Mouse (Mus musculus) ovary, postnatal 14 days (tissue): ENCODE measurements around the gene Zfp763.
"Not testable (repeated sequence)": the region's sequence is repeated elsewhere in the genome, so short reads cannot be mapped to it uniquely, and the experiment has no call there.

Experiments used
- DNase-seq: peaks from one replicate; pipeline ENCODE4 v3.0.0; 2022; ENCODE audit warnings: low spot score

The Zfp763 gene

DNA sequence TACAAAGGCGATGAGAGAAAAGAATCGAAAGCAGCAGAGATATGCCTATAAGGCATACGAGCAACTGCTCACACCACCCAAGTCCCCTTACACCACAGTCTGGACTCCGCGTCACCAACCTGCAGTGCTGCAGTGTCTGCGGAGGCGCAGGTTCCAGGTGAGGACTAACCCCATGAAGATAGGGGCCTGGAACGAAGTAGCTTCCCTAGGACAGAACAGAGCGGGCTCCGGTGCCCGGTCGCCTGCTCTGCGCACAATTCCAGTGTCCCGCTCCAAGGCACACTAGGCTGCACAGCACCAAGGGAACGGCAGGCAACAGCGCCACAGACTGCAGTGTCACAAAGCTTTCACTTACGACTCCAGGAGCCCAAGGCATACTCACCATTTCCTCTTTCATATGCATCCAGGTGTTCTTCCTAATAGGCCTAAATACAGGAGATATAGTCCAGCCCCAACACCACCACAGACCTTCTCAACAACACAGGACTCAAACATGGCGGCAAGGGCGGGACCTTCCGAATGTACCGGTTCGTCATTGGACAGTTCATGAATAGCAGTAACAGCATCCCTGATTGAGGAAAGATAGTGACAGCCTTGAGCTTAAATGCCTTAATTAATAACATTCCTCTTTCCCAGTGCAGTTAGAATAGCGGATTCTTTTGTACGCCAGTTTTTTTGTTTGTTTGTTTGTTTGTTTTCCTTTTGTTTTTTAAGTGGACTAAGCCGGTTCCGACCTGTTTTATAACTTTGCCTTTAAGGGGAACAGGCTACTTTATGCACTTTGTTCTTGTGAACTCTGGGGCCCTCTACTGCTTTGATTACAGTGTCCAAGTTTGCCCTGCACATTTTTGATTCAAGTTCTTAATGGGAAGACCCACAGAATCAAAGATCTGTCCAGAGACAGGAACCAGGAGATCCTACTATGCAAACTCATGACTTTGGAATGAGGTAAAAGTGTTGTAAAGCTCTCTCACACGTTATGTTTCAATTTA, at the start of gene Zfp763:
Zfp763 (minus strand) TSS at position 503 of the 992 bp plus-strand sequence.
- peak; percentile 60 for DNase-seq

DNA sequence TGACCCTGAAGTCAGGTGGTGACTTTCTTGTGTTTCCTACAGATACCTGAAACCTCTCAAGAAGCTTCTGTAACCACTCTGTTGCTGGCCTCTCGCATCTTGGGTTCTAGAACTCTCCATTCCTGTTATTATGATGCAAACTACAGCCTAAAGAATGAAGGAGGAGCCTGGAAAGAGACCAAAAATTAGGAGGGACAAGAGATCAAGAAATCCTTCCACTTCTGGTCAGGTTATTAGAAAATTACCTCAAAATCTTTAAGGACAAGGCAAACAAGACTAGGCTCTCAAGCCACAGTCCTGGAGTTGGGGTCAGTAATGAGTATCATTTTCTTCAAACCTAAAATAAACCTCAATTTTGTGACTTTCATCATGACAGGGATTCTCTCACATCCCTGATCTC, 34.8 kb upstream of the Zfp763 start, which contains the start of gene 4921501E09Rik:
4921501E09Rik (minus strand) TSS at position 101 of the 400 bp plus-strand sequence.
- no peak for DNase-seq

DNA sequence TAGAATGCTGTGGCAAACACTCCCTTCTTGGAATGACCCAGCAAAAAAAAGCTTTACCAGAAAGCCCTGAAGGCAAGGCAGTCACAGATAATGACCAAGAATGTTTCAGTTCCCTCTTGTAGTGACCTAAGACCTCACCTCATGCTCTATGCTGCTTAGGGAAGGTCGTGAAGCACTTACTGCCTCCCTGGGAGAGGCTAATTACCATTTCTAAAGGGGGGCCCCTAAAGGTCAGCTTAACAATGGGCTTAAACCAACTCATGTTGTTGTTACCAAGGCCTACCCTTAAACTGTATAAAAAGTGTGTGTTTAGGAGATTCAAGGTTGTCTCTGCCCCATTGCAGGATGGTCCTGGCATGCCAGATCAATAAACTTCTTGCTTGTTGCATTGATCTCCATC, 29.8 kb upstream of the Zfp763 start:
- no peak for DNase-seq

DNA sequence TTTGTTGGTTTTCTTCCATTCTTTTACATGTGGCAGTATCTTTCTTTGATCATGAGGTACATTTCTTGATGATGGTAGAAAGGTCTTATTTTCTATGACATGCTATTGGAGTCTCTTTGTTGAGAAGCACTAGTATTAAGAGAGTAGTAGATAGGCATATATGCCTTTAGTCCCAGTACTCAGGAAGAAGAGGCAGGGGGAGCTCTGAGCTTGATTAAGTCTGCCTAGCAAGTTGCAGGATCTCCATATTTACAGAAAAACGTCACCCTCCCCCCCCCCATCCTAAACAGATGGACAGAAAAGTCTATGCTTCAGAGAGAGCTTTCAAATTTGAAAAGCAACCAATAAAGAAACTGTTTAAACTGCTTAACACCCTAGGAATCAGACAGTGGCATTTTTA, 25.6 kb upstream of the Zfp763 start:
- DNase-seq = no peak

DNA sequence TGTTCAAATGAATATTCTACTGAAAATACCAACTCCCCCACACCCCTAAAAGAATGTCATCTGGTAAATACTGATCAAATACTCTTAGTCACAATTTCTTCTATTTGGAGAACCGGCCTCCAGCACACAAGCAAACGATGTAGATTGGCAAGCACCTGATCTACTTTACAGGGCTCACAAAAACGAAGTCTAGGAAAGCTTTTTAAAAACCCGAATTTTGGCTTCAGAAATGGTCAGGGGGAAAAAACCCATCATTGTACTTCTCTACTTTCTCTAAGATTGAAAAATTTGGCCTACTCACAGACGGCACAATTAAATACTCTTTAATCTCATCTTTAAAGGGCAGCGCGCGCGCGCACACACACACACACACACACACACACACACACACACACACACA, 826 bp downstream of the Zfp763 start:
- DNase-seq = no peak

DNA sequence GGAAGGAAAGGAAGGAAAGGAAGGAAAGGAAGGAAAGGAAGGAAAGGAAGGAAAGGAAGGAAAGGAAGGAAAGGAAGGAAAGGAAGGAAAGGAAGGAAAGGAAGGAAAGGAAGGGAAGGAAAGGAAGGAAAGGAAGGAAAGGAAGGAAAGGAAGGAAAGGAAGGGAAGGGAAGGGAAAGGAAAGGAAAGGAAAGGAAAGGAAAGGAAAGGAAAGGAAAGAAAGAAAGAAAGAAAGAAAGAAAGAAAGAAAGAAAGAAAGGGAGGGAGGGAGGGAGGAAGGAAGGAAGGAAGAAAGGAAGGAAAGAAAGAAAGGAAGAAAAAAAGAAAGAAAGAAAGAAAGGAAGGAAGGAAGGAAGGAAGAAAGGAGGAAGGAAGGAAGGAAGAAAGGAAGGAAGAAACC, 12.8 kb downstream of the Zfp763 start:
- DNase-seq = not testable (repeated sequence)

DNA sequence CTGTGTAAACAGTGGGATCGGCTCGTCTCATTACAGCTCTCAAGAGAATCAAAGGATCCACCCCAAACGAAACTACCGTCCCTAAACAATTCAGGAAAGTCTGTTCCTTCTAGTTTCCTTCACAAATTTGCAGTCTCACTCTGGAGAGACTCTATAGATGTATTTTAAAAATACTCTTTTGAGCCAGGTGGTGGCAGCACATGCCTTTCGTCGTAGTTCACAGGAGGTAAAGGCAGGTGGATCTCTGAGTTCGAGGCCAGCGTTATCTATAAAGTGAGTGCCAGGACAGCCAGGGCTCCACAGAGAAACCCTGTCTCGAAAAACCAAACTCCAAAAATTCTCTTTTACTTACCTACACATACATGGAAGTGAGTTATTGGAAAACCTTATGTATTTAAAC, 24.9 kb downstream of the Zfp763 start:
- DNase-seq = no peak

DNA sequence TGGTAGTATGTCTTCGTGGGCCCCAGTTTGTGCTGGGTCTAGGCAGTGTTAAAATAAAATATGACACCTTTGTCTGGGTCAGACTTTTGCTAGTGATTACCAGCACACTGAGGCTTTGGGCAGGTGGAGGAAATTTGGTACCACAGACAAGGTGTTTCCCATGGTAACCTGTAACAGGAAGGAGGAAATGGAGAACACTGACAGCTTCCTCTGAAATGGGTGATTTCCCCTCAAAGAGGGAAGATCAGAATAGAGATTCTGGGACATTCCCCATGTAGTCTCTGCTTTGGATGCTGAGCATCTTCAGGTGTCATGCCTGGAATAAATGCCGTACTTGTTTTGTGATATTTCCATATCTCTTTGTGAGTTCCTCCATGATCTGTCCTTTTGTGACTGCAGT, 34.7 kb downstream of the Zfp763 start:
- DNase-seq = no peak

DNA sequence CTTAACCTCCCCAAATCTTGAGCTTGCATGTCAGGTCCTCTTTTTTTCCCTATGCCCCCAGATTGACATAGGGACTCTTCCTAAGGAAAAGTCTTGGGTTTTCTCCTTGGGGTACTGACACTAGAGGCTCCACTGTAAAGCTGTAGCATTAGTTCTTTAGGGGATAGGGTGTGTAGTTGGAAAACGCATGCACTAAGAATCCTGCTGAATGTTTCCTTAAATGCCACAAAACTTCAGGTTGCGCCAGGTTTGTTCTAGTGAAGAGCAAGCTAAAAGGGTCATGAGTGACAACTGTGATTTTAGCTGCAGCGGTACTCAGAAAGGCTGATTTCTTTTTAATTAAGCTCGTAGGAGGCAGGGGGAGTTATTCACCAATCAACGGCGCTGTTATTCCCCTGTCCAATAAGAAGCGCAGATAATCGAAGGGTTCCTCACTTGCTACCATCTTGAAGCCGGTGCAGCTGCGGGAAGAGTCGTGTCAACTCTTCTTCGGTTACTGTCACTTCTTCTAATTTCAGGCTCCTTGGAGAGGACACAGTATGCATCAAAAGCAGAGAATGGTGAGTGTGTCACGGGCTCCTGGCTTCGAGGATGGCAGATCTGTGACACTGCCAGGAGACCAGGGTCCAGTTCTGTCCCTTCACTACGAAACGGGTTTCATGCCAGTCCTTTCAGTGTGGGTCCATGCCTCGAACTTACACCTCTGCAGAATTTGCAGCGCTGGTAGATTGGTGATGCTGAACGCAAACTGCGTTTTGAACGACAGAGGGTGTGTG, 40.3 kb downstream of the Zfp763 start, which contains the start of gene Zfp952:
Zfp952 (plus strand) TSS at position 431 of the 776 bp plus-strand sequence.
- DNase-seq = peak; percentile 75

DNA sequence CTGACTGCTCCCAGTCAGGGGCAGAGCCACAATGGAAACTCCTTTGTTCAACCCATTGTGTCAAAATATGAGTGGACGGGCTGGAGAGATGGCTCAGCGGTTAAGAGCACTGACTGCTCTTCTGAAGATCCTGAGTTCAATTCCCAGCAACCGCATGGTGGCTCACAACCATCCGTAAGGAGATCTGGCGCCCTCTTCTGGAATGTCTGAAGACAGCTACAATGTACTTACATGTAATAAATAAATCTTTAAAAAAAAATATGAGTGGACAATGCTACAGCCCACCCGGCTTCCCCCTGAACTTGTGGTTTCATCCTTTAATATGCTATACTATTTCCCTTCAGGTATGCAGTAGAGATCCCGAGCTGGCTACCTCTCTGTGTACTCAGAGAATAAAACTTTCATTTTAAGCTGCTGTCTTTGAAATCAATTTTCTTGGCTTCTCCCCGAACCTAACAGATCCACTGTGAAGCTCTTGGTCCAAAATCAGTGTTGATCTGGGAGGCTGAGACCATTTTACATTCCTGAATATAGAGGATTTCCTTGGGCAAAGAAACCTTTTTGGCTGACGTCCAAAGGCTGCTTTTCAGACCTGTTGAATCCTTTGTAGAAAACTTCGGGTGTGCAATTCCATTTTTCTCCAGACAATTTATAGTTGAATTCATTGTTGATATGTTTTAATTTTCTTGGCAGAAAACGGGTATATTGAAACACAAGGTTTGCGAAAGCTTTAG, 41.1 kb downstream of the Zfp763 start:
- peak; percentile 5 for DNase-seq

DNA sequence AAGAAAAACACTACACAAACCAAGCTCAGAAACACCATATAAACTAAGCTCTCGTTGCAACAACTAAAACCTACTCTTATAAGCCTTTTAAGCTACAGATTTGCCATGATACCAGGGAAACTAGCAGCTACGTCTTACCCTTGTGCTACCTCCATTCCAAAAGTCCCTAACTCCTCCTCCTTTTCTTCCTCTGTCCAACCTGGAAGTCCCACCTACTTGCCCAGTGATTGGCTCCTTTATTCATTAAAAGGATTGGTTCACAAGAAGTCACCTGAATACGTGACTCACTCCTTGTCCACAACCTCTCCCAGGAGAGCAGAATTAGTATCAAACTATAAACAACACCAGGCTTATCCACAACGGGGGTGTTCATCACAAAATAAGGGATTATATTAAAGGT, 46.9 kb downstream of the Zfp763 start:
- DNase-seq = no peak

DNA sequence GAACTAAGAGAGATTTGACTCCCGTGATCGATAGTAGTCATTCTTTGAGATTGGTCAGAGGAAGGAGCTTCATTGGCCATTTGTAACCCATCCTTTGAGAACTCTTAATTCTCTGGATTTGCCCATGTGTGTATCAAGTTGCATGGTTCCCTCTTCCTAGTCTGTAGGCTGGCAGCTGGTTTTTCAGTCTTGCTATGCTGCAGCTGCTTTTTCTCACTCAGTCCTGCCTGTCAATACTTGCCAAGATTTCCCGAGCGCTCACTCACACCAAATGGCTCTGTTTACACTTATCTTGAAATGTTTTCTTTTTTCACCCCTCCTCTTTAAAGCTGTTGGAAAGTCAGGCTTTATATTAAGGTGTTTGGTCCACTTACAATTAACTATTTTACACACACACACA, 51.8 kb downstream of the Zfp763 start:
- no peak for DNase-seq
